Mouse (Mus musculus): ENCODE results near the gene Memo1.
A peak's percentile ranks its signal among the peaks of the same experiment; 100 is the strongest.
"Not testable (repeated sequence)": the region's sequence is repeated elsewhere in the genome, so short reads cannot be mapped to it uniquely, and the experiment has no call there.

Gene Memo1

DNA sequence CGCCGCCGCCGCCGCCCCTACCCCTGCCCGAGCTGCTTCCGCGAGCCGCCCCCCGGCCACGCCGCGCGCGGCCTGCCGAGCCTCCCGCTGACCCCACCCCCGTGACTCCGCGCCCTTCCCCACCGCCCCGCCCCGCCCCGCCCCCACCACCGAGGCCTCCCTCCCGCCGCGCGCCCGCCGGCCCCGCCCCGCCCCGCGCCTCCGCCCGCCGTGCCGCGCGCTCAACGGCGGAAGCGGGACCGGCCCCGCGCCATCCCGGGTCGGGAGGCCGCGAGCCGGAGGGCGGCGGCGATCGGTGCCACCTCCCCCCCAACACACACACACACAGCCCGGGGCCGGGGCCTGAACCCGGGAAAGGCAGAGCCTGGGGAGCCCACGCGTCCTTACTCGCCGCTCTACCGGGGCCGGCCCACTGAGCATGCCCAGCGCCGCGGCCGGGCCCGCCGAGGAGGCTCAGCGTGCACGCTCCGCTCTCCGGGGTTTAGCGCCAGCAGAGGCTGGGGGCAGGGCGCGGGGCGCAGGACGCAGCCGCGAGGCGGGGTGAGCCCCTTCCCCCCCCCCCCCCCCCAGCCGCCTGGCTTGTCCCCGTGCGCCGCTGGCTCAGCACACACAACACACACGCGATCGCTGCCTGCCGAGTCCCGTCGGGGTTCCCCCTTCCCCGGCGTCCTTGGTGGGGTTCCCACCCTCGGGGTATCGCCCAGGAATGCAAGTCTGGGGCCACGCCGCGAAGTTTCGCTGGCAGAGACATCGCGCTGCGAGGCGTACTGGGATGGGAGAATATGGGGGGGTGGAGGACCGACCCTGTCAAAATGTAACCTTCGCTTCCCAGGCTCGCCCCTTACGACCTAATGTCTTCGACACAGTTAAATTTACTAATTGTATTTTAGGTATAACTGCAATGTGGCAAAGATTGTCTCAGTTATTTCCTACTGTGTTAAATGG, at the start of gene Memo1:
TSS of gene Memo1 (minus strand) at position 496 of the 945 bp plus-strand sequence.
- peak; percentile 68 to 80 for DNase-seq

DNA sequence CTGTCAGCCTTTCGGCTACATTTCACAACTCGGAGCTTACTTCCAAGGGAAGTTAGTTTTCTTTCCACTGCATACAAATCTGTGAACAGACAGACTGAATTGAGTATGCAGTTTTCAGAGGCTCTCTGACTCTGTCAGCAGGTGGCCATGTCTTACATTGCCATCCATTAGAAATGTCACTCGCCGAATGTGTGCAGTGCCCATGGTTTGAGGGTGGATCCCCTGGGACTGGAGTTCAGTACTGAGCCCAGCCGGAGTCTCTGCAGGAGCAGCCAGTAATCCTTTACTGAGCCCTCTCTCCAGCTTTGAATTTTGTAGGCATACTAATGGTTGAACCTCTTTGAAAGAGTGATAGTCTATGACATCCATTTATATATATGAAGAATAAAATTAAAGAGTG, 45.8 kb upstream of the Memo1 start:
- no peak for DNase-seq

DNA sequence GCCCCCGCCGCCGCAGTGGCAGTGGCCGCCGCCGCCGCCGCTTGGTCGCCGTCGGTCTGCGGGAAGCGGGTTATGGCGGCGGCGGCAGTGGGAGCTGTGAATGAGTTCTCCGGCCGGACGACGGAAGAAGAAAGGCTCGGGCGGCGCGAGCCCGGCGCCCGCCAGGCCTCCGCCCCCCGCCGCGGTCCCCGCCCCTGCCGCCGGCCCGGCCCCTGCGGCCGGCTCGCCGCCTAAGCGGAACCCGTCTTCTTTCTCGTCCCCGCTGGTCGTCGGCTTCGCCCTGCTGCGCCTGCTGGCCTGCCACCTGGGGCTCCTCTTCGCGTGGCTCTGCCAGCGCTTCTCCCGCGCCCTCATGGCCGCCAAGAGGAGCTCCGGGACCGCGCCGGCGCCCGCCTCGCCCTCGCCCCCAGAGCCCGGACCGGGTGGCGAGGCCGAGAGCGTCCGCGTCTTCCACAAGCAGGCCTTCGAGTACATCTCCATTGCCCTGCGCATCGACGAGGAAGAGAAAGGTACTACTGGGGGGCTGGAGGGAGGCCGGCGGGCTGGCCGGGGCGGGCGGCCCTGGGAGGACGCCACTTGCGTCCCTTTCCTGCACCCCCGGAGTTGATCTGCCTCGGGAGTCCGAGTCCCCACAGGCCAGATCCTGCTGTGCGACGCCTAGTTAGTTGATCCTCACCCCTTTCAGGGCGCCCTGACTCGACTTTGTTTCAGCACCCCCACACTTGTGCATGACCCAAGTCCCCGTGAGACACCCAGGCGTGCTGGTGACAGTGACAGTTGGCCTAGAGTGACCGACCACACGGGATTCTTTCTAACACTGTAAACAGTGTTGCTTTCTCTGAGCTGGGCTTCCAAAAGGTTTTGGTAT, 43.9 kb upstream of the Memo1 start, which contains the start of gene Spast:
TSS of gene Spast (plus strand) at position 51 of the 868 bp plus-strand sequence.
- DNase-seq = peak; percentile 63 to 80

DNA sequence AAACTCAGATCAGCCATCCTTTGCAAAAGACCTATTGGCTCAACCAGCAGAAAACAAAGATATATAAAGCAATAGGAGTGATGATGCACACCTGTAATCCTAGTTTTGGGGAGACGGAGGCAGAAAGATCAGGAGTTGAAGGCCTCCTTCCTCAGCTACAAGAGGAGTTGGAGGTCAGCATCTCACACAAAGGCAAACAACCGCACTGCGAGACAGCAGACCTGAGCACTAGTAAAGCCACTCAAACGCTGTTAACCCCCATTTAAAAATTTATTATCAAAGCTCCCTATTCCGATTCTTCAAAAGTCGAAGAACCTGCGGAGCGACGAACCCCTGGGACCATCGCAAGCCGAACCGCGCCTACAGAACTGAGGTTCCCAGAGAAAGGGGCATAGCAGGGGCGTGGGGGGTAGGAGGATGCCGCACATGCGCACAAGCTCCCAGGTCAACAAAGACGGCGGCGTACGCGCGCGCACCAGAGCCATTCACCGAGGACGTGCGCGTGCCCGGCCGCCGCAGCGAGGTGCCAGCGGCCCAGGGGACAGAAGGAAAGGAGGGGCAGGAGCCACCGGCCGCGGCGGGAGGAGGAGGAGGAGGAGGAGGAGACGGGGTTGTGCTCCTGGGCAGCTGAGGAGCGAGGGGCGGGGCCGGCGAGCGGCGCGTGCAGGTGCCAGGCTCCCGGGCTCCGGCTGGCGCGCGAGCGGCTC, 43.1 kb upstream of the Memo1 start:
- DNase-seq = peak; percentile 96 to 99

DNA sequence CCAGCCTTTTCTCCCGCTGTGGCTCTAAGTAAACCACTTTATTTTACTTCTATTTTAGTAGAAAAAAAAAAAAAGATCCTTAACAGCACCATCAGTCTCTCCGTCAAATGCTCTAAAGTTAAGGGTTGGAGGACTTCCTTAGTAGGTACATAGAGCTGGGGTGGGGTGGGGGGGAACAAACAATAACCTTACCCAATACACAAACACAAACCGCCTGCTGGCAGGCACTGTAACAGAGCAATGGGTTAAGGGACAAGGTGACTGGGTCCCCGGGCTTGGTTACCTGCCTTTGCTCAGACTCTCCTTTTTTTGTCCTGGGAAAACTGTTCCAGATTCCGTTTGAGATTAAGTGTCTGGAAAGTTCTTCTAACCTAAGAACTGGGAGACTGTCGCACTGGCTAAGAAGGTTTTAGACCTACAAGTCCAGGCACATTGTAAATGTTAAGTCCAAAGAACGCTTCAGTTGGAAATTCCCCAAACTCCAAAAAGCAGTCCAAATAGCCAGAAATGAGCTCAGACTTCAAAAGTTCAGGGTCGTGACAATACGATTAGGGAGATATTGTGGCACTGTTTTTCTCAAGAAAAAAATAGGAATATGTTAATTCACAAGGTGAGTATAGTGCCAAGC, 35.8 kb upstream of the Memo1 start:
- DNase-seq = no peak

DNA sequence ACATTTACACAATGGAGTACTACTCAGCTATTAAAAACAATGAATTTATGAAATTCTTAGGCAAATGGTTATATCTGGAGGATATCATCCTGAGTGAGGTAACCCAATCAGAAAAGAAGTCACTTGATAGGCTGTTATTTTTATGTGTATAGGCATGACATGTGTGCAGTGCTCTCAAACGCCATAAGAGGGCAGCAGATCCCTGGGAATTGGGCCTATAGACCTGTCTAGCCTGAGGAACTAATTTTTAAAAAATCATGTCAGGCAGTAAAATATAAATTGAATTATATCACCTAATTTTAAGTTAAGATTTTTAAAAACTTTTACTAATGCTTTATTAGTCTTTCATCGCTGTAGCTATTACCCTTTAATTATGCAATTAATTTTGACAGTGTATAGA, 32.8 kb upstream of the Memo1 start:
- not testable (repeated sequence) for DNase-seq

DNA sequence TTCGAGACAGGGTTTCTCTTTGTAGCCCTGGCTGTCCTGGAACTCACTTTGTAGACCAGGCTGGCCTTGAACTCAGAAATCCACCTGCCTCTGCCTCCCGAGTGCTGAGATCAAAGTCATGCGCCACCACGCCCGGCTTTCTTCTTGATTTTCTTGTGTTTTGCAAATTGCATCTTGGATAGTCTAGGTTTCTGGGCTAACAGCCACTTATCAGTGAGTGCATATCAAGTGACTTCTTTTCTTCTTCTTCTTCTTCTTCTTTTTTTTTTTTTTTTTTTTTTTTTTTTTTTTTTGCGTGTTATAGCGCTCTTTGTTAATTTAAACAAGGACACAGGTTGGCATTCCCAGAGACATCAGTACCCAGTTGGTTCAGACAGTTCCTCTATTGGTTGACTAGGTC, 31.9 kb upstream of the Memo1 start:
- not testable (repeated sequence) for DNase-seq

DNA sequence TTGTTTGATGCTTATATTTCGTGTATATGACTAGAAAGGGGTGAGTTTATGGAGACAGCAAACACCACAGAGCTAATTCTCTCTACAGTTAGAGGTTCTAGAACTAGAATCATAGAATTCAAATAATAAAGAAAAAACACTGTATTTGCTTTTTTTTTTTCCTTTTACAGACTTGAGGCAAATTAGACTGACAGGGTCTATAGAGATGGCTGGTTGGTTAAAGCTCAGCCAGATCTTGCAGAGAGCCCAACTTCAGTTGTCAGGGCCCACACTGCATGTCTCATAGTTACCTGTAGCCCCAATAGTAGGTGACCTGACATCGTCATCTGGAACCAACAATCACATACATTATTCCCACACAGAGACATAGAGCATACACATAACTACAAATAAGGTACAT, 28.5 kb upstream of the Memo1 start, which contains the start of gene Dpy30:
TSS of gene Dpy30 (minus strand) at position 101 of the 400 bp plus-strand sequence.
- no peak for DNase-seq

DNA sequence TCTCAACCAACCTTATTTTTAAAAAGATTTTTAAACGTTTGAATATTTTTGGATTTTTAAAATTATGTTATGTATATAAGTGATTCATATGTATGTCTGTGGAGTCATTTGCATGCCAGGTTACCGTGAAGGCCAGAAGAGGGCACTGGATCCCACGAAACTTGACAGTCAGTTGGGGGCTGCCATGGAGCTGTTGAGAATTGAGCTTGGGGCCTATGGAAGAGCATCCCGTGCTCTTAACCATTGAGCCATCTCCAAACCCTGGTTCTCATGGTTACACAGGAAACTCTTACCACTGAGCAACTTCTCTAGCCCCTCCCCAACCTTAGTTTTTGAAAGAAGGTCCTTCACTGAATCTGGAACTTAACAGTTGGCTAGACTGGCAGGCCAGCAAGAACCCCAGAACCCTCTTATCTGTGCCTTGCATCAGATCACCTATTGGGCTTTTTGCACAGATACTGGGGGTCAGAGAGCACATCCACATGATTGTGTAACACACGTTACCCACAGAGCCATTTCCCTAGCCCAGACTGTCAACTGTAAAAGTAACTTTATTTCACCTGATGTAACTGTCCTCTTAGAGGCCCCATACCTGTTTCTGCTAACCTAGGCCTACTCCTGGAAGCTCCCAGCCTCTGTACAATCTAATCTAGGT, 27.2 kb upstream of the Memo1 start:
- no peak for DNase-seq

DNA sequence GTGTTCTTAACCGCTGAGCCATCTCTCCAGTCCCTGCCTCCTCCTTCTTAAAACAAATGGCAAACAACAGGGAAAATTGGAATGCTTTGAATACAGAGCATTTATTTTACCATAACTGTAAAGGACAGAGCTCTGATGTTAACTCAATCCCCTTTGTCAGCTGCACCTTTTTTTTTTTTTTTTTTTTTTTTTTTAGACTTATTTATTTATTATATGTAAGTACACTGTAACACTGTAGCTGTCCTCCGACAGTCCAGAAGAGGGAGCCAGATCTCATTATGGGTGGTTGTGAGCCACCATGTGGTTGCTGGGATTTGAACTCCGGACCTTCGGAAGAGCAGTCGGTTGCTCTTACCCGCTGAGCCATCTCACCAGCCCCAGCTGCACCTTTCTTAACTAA, 23.4 kb upstream of the Memo1 start:
- no peak for DNase-seq

DNA sequence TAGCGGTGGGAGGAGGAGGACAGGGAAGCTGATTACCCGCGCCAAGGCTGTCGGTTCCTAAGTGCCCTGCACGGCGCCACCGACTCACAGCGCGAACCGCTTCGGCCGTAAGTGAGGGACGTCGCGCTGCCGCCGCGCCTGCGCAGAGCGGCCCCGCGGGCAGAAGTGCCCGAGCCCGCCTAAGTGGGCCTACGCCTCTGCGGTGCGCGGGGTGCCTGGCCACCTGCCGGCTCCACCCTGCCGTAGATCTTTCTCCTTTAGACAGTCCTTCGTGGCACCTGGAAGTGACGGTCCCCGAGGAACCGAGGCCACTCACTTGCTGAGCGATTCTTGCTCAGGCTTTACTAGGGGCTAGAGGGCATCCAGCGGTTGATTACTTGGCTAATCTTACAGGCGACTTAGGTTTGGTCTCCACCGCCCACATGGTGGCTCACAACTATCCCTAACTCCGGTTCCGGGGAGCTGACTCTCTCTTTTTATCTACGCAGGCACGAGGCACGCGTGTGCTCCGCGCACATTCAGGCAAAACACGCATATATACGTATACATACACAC, 21.1 kb upstream of the Memo1 start:
- peak; percentile 83 to 91 for DNase-seq

DNA sequence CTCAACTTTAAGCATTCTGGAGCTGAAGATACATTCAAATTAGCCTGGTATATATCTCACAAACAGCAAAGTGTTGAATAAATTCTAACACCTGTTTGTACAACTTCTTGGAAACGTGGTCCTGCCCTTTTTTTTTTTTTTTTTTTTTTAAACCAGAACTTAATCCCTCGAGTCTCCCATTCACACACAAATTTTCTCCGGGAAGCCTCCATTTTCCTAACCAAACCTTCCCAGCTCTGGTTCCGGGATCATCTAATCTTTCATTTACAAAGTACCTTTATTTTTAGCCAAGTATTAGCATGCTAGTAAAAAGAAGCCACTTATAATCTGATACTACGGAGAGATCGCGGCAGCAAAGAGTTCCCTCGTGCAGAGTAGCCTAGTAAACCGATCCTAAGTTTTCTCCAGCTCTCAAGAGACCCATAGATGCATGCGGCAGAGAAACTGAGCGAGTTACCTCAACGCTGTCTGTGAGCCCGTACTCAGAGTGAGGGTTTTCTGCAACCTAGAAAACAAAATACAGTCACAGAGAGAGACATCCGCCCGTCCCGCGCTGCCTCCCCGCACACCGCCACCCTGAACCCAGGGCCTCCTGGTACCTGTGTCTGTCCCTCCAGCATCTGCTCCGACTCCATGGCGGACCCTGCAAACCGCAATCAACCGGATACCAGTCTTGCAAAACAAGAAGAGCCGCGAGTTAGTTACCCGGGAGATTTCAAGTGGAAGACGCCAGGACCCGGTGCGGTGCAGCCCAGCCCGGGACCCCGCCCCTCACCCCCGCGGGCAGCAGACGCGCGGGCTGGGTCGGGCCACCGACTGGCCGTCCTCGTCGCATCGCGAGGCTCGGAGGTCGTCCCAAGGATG, 20.4 kb upstream of the Memo1 start:
- no peak for DNase-seq

DNA sequence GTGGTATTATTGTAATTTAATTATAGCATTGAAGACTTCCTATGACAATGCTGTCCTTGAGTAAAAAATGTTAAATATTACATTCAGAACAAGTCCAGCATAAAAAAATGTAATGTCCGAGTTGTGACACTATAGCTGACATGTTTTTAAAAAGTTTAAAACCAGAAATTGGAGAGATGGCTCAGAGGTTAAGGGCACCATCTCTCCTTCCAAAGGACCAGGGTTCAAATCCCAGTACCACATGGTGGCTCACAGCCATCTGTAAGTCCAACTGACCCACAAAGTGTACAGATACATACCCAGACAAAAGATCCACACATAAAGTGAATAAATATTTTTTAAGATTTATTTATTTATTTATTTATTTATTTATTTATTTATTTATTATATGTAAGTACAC, 10.7 kb upstream of the Memo1 start:
- no peak for DNase-seq

DNA sequence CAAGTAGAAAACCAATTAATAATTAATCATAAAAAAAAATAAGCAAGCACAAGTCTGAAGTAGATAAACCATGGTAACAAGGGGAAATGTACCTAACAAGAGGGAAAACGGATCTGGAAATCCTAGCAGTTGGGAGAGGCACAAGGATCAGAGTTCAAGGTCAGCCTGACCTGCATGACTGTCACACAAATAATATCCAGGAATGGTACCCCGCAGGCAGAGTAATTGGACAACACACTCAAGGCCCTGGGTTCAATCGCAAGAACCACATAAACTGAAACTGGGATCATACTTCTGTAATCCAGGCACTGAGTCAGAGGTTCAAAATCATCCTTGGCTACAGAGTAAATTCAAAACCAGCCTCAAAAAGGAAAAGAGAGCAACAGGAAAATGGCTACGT, 10.3 kb upstream of the Memo1 start:
- no peak for DNase-seq

DNA sequence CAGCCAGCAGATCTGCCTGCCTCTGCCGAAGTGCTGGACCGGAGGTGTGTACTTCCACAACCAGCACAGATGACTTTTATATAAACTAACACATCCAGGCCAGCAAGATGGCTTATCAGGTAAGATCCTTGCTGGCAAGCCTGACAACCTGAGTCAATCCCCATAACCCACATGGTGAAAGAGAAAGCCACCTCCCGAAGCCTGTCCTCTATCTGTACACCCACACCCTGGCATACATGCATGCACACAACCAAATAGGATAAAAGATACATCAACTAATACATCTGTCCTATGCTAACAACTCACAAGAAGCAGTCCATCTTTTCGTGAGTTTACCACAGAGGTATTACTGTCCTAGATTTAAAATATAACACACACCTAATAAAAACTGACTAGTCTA, 8.7 kb upstream of the Memo1 start:
- no peak for DNase-seq

DNA sequence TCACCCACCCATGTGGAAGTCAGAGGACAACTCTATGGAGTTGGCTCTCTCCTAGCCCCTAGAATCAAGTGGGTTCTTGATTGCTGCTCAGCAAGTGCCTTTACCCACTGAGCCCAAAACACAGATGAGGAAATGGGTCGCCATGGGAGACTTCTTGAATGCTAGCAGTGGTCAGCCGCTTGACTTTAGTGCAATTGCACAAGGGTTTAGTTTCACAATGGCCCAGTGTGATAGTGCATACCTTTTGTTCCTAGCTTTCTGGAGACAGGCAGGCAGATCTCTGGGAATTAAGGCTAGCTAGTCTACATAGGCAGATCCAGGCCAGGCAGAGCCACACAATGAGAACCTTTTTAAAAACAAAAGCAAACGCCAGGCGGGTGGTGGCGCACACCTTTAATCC, 4.8 kb upstream of the Memo1 start:
- DNase-seq = no peak

DNA sequence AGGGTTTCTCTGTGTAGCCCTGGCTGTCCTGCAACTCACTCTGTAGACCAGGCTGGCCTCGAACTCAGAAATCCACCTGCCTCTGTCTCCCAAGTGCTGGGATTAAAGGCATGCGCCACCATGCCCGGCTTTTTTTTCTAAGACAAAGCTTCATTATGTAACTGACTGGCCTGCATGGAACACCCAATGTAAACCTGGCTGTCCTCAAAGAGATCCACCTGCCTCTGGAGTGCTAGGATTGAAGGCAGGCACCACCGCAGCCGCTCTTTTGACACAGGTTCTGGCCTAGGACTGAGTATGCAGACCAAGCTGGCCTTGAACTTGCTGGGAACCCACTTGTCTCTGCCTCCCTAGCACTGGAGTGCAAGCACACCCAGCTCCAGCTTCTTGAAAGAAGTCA, 1.7 kb upstream of the Memo1 start:
- not testable (repeated sequence) for DNase-seq

DNA sequence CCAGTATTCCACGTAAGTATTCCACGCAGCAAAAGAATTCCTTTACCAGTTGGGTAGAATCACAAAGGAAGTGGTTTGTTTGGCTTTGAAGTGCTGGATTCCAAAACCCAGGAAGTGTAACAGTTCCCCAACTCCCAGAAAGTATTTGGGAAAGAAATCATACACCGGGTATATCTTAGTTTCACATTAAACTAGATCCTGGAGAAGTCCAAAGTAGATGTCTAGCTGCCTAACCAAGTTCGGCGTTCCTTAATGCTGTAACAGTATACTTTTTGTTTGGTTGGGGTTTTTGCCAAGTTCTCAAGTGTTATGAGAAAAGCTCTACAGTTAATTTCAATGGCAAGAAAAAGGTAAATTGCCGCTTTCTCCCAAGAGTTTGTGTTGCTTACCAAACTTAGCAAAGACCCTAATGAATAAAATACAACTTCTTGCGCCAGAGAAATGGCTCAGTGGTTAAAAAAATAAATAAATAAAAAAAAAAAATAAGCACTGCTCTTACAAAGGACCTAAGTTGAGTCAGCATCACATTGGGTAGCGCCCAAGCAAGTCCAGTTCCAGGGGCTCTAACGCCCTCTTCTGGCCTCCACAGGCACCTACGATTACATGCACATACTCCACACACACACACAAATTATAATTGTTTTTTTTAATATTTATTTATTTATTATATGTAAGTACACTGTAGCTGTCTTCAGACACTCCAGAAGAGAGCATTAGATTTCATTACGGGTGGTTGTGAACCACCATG, 929 bp upstream of the Memo1 start:
- DNase-seq = no peak

DNA sequence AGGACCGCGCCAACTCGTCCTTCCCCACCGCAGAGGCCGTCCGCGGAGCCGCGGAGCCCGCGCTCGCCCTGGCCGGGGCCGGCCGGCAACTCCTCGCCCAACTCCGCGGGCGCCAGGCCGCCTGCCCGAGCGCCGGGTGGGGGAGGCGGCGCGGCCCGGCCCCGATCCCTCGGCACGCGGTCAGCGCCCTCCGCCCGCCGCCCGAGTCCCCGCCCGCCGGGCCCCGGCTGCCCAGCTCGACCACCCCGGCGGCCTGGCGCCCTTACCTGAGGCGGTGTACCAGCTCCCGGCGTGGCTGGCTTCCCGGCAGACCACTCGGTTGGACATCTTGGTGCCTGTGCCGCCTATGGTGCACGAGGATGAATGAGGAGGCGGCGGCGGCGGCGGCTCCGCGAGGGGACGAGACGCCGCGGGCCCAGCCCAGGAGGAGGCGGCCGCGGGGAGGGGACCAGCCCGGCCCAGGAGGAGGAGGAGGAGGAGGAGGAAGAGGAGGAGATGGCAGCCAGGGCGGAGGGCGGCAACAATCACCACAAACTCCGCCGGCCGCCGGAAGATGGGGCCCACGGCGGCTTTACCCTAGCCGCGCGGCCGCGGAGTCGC, 795 bp downstream of the Memo1 start:
- peak; percentile 79 to 81 for DNase-seq
